Mouse (Mus musculus): ENCODE data around the gene Rnf6. TPM values are rescaled to one million over a fixed set of nuclear protein-coding genes. Genes with fewer than 3 reads are reported as not detected.

The Rnf6 gene
- polyA plus RNA-seq (2014; fragmentation: Nextera tagmentation; extraction: Ambion mirVana) = 24.7 and 28.7 TPM in 2 replicates

DNA sequence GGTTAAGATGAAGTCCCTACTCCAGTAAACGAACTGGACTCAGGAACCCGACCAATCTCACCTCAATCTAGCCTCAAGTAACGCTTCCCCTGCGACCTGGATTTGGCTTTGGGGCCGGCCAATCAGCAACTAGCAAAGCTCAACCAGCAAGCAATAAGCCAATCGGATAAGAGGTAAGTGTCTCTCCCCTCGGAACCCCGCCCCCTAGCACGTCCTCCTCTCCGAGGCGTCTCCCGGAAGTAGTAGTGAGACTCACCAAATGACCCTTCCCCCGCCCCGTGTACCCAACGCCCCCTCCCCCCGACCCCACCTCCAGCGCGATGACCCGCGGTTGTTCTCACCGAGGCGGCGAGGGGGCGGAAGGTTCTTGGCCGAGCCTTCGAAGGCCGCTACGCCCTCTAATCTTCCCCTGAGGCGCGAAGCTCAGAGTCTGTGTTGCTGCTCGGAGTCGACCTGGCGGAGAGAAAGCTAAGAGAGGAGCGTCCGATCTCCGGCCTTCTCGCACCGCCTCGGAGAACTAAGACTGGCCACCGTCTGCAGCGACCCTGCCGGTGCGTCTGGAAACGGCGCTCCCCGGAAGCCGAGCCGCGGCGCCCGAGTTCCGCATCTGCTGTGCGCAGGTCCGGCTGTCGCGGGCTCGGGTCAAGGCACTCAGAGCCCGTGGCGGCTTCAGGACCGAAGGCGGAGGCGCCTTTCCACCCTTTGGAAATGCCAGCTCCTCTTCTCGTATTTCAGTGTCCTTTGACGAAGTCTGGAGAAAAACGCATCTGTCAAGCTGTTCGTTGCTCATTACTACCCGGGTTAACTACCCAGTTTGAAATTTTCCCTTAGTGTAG is at the start of gene Rnf6:
TSS of gene Rnf6 (minus strand) at position 677 of the 836 bp plus-strand sequence.
- ATAC-seq (ENCODE audit: low read depth) = peak; percentile 99

DNA sequence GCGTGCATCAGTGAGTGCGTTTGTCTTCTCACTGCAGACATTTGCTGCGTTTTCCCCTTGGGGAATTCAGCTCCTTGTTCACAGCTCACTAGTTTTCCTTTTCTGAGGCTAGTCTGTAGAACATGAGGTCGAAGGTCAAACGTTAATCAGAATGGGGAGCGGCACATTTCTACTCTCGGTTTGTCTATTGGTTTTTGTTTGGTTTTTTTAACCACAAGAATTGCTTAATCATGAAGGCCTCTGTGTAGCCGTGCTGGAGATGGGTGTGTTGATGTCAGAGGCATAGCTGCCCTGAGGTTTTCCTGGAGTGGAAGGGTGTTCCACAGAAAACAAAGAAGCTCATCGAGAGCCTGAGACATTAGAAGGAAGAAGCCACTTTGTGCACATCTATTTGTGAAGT is 49.2 kb upstream of the Rnf6 start:
- H3K27me3 ChIP-seq (ENCODE audit: control insufficient read depth, insufficient read depth, low read length) = no peaks in the 10 kb centered on the region
- no peak overlapping the region for H3K4me3 ChIP-seq (ENCODE audit: low read depth, low read length)
- WGBS = 80% methylated on average over 9 of the region's 9 CpGs
- H3K27ac ChIP-seq (ENCODE audit: low read depth, low read length) = no peak overlapping the region
- H3K9me3 ChIP-seq (ENCODE audit: control insufficient read depth, low read length) = no peaks in the 10 kb centered on the region
- H3K9ac ChIP-seq (replicated peaks; ENCODE audit: low read depth, low read length) = no peak overlapping the region
- H3K4me1 ChIP-seq (ENCODE audit: control insufficient read depth, insufficient read depth, low read length) = no peaks in the 10 kb centered on the region
- H3K4me2 ChIP-seq (ENCODE audit: low read depth, low read length) = no peak overlapping the region
- ATAC-seq (ENCODE audit: low read depth) = no peak
- H3K36me3 ChIP-seq (ENCODE audit: control insufficient read depth, insufficient read depth, low read length) = no peaks in the 10 kb centered on the region

More for the DNA sequence above, at the start of gene Rnf6:
- peaks cover 12% of the 10 kb centered on the region for H3K36me3 ChIP-seq (ENCODE audit: control insufficient read depth, insufficient read depth, low read length)
- H3K4me1 ChIP-seq (ENCODE audit: control insufficient read depth, insufficient read depth, low read length) = peaks cover 6% of the 10 kb centered on the region
- peak within 1 kb of the TSS; percentile 82 for H3K9ac ChIP-seq (replicated peaks; ENCODE audit: low read depth, low read length)
- peak within 1 kb of the TSS; percentile 97 for H3K27ac ChIP-seq (ENCODE audit: low read depth, low read length)
- under 1% methylated on average over 67 of the region's 67 CpGs for WGBS
- H3K4me3 ChIP-seq (ENCODE audit: low read depth, low read length) = peak within 1 kb of the TSS; percentile 68
- no peaks in the 10 kb centered on the region for H3K9me3 ChIP-seq (ENCODE audit: control insufficient read depth, low read length)
- no peaks in the 10 kb centered on the region for H3K27me3 ChIP-seq (ENCODE audit: control insufficient read depth, insufficient read depth, low read length)
- H3K4me2 ChIP-seq (ENCODE audit: low read depth, low read length) = peak within 1 kb of the TSS; percentile 81

DNA sequence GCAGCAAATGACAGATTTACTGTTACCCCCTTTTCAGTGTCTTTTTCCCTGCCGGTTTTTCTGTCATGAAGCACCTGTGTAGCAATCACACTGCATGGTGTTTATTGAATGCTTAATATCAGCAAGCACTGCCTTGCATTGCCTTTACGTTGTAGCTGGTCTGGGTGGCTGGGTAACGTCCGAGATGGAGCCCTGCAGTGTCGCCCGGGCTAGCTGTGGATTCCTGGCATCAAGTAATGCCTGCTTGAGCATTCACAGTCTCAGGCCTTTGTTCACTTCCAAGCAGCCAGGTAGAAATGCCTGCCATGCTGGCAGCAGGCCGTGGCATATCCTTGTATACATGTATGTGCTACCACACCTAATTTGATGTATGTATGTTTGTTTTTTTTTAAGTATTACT is 46.4 kb upstream of the Rnf6 start:
- WGBS = 86% methylated on average over 7 of the region's 7 CpGs
- H3K27me3 ChIP-seq (ENCODE audit: control insufficient read depth, insufficient read depth, low read length) = no peaks in the 10 kb centered on the region
- H3K27ac ChIP-seq (ENCODE audit: low read depth, low read length) = no peak overlapping the region
- no peak overlapping the region for H3K4me2 ChIP-seq (ENCODE audit: low read depth, low read length)
- H3K9ac ChIP-seq (replicated peaks; ENCODE audit: low read depth, low read length) = no peak overlapping the region
- no peak overlapping the region for H3K4me3 ChIP-seq (ENCODE audit: low read depth, low read length)
- no peaks in the 10 kb centered on the region for H3K9me3 ChIP-seq (ENCODE audit: control insufficient read depth, low read length)
- H3K36me3 ChIP-seq (ENCODE audit: control insufficient read depth, insufficient read depth, low read length) = no peaks in the 10 kb centered on the region
- ATAC-seq (ENCODE audit: low read depth) = no peak
- no peaks in the 10 kb centered on the region for H3K4me1 ChIP-seq (ENCODE audit: control insufficient read depth, insufficient read depth, low read length)

DNA sequence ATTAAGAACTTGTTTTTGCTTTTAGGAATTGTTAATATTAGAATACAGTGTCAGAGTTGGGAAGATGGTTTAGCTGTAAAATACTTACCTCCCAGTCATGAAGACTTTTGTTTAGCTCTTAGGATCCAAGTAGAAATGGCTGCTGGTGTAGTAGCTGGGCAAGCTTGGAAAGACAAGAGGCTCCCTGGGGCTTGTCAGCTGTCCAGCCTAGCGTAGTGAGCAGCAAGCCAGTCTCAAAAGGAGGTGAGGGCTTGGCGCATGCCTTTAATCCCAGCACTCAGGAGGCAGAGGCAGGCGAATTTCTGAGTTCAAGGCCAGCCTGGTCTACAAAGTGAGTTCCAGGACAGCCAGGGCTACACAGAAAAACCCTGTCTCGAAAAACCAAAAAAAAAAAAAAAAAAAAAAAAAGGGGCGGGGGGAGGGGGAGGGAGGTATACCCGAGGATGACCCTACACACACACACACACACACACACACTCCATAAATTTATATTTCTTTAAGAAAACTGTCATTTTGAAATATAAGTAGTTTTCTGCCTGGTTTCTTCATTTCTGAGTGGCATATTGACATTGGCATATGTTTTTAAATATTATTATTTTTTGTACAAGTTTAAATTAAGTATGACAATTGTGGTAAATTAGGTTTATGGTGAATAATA is 44.7 kb upstream of the Rnf6 start:
- H3K9ac ChIP-seq (replicated peaks; ENCODE audit: low read depth, low read length) = no peak overlapping the region
- H3K36me3 ChIP-seq (ENCODE audit: control insufficient read depth, insufficient read depth, low read length) = no peaks in the 10 kb centered on the region
- no peak for ATAC-seq (ENCODE audit: low read depth)
- H3K4me1 ChIP-seq (ENCODE audit: control insufficient read depth, insufficient read depth, low read length) = no peaks in the 10 kb centered on the region
- no peak overlapping the region for H3K27ac ChIP-seq (ENCODE audit: low read depth, low read length)
- no peaks in the 10 kb centered on the region for H3K27me3 ChIP-seq (ENCODE audit: control insufficient read depth, insufficient read depth, low read length)
- no peaks in the 10 kb centered on the region for H3K9me3 ChIP-seq (ENCODE audit: control insufficient read depth, low read length)
- H3K4me3 ChIP-seq (ENCODE audit: low read depth, low read length) = no peak overlapping the region
- 78% methylated on average over 3 of the region's 6 CpGs for WGBS
- H3K4me2 ChIP-seq (ENCODE audit: low read depth, low read length) = no peak overlapping the region

DNA sequence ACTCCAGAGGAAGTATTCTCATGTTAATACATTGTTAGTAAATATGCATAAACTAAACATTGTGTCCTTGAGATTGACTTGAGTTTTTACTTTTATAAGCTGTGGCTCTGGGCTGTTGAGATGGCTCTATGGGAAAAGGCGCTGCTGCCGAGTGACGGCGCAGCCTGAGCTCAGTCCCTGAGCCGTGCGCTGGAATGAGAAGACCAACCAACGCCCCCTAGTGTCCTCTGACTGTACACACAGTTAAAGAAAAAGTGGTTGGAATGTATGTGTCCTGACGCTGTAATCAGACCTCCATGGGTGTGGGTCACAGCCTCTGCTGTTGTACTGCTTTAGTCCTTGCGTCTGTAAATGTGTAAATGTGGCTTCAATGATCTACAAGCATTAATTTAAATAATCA is 38.6 kb upstream of the Rnf6 start:
- H3K4me3 ChIP-seq (ENCODE audit: low read depth, low read length) = no peak overlapping the region
- 66% methylated on average over 9 of the region's 9 CpGs for WGBS
- H3K27me3 ChIP-seq (ENCODE audit: control insufficient read depth, insufficient read depth, low read length) = no peaks in the 10 kb centered on the region
- no peak overlapping the region for H3K9ac ChIP-seq (replicated peaks; ENCODE audit: low read depth, low read length)
- ATAC-seq (ENCODE audit: low read depth) = no peak
- H3K36me3 ChIP-seq (ENCODE audit: control insufficient read depth, insufficient read depth, low read length) = no peaks in the 10 kb centered on the region
- H3K9me3 ChIP-seq (ENCODE audit: control insufficient read depth, low read length) = no peaks in the 10 kb centered on the region
- no peak overlapping the region for H3K27ac ChIP-seq (ENCODE audit: low read depth, low read length)
- H3K4me1 ChIP-seq (ENCODE audit: control insufficient read depth, insufficient read depth, low read length) = no peaks in the 10 kb centered on the region
- H3K4me2 ChIP-seq (ENCODE audit: low read depth, low read length) = no peak overlapping the region

DNA sequence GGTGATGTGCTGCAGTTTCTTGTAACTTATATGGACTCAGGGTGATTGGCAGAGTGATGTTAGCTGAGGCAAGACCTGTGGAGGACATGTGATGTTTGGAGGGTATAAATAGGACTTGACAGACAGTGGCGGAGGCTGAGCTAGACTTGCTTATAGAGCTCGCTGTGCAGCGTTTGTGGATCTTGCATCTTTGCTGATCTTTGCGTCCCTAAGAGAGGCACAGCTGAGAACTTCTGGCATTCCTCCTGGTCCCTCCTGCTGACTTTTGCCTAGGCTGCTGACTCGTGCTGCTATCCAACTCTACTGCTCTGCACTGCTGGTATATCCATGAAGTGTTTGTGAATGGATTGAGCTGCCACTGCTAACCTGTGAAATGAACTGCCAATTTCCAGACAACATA is 32.3 kb upstream of the Rnf6 start:
- Histone ChIP-seq H3K9me3 (ENCODE audit: control insufficient read depth, low read length) (no peaks in the 10 kb centered on the region), H3K4me1 (ENCODE audit: control insufficient read depth, insufficient read depth, low read length) (no peaks in the 10 kb centered on the region), H3K4me2 (ENCODE audit: low read depth, low read length) (no peak overlapping the region), H3K27me3 (ENCODE audit: control insufficient read depth, insufficient read depth, low read length) (no peaks in the 10 kb centered on the region), H3K9ac (replicated peaks; ENCODE audit: low read depth, low read length) (no peak overlapping the region), H3K4me3 (ENCODE audit: low read depth, low read length) (no peak overlapping the region), H3K27ac (ENCODE audit: low read depth, low read length) (no peak overlapping the region), H3K36me3 (ENCODE audit: control insufficient read depth, insufficient read depth, low read length) (no peaks in the 10 kb centered on the region)
- WGBS = 95% methylated on average over 5 of the region's 5 CpGs
- ATAC-seq (ENCODE audit: low read depth) = no peak

DNA sequence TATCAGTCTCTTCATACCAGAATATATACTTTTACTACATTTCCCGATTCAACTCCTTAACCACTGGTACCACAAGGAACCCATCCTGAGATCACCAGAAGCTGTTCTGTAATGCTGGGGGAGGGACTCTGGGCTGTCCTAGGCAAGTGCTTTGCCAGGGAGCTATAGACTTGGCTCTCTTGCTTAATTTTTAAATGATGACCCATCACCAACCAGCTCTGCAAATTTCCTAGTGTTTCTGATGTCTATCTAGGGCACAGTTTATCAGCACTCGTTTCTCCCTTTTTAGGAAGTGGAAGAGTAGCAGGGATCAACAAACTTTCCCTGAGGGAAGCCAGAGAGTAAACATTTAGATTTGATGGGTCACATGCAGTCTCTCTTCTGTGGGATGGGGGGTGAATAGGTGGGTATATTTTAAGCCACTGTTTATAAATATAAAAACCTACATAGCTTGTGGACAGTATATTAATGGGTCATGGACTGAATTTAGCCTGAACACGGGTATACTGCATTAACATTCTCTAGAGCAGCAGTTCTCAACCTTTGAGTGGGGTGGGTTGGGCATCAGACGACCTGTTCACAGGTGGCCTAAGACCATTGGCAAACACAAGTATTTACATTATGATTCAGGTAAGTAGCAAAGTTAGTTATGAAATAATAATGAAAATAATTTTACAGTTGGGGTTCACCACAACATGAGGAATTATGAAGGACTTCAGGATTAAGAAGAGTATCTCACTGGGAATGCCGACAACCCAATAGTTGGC is 30.5 kb upstream of the Rnf6 start:
- no peaks in the 10 kb centered on the region for H3K36me3 ChIP-seq (ENCODE audit: control insufficient read depth, insufficient read depth, low read length)
- H3K4me2 ChIP-seq (ENCODE audit: low read depth, low read length) = no peak overlapping the region
- no peak overlapping the region for H3K9ac ChIP-seq (replicated peaks; ENCODE audit: low read depth, low read length)
- no peak overlapping the region for H3K27ac ChIP-seq (ENCODE audit: low read depth, low read length)
- H3K9me3 ChIP-seq (ENCODE audit: control insufficient read depth, low read length) = no peaks in the 10 kb centered on the region
- no peak for ATAC-seq (ENCODE audit: low read depth)
- 93% methylated on average over 5 of the region's 5 CpGs for WGBS
- no peak overlapping the region for H3K4me3 ChIP-seq (ENCODE audit: low read depth, low read length)
- no peaks in the 10 kb centered on the region for H3K27me3 ChIP-seq (ENCODE audit: control insufficient read depth, insufficient read depth, low read length)
- no peaks in the 10 kb centered on the region for H3K4me1 ChIP-seq (ENCODE audit: control insufficient read depth, insufficient read depth, low read length)

DNA sequence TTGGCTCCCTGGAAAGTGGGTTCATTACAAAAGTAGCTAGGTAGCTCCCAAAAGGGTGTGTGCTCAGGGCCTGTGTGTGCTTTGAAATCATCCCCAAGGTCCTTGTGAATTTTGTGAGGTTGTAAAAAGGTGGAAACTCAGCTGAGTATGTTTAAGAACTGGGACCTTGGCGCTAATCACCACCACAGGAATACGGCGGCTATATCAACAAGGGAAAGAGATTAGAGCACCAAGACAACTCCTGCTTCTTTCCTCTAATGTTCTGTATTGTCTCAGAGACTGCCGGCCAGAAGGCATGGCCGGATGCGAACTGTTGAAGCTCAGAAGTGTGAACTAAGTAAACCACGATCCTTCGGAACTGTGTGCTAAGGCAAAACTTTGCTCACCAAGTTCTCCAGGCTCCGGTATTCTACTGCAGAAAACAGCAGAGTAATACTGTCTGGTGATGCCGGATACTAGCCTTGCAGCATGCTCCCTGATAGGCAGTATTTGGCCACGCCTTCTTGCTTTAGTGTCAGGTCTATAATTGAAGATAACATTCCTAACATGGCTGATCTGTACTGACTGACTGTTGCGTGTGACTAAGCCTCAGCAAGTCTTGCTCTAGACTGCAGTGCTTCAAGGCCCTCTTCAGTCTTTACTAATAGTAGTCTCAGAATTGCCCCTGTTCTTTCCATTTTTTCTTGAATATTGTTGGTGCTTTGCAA is 29.2 kb upstream of the Rnf6 start:
- Histone ChIP-seq H3K4me3 (ENCODE audit: low read depth, low read length) (no peak overlapping the region), H3K9ac (replicated peaks; ENCODE audit: low read depth, low read length) (no peak overlapping the region), H3K27me3 (ENCODE audit: control insufficient read depth, insufficient read depth, low read length) (no peaks in the 10 kb centered on the region), H3K4me1 (ENCODE audit: control insufficient read depth, insufficient read depth, low read length) (no peaks in the 10 kb centered on the region), H3K36me3 (ENCODE audit: control insufficient read depth, insufficient read depth, low read length) (no peaks in the 10 kb centered on the region), H3K9me3 (ENCODE audit: control insufficient read depth, low read length) (no peaks in the 10 kb centered on the region), H3K27ac (ENCODE audit: low read depth, low read length) (no peak overlapping the region), H3K4me2 (ENCODE audit: low read depth, low read length) (no peak overlapping the region)
- 95% methylated on average over 12 of the region's 12 CpGs for WGBS
- ATAC-seq (ENCODE audit: low read depth) = no peak
